Mouse (Mus musculus) heart, embryonic 16.5 days (tissue): ENCODE measurements at regions not wholly inside any gene's neighbourhood (a gene's known extent, or its start where the extent isn't known, plus 50 kb on each side); places are given as distances from the start of the nearest gene placed in this dataset.

Experiments
- ATAC-seq: fragments of 200-750 bp; cut with Nextera tagmentation; replicated peaks from 2 replicates; pipeline ENCODE4 v1.8.0; 2017; ENCODE audit warnings: moderate number of reproducible peaks; ENCODE audit not compliant: insufficient read depth, low FRiP score; ENCODE audit errors: extremely low read depth
- H3K27ac ChIP-seq: fragments of 300-500 bp; sonication (generic); 2 replicates; pipeline ENCODE4 v1.5.1; 2014; ENCODE audit warnings: mild to moderate bottlenecking, low read length, control low read depth, moderate library complexity
- H3K27me3 ChIP-seq: fragments of 300-500 bp; sonication (generic); 2 replicates; pipeline ENCODE4 v1.6.1; 2014; ENCODE audit warnings: low read length, mixed read lengths; ENCODE audit not compliant: control insufficient read depth, insufficient read depth
- H3K36me3 ChIP-seq: fragments of 300-500 bp; sonication (generic); 2 replicates; pipeline ENCODE4 v1.6.1; 2014; ENCODE audit not compliant: control insufficient read depth, insufficient read depth
- H3K4me1 ChIP-seq: fragments of 300-500 bp; sonication (generic); 2 replicates; pipeline ENCODE4 v1.6.1; 2014; ENCODE audit warnings: low read length, mixed read lengths; ENCODE audit not compliant: control insufficient read depth, insufficient read depth
- H3K4me2 ChIP-seq: fragments of 300-500 bp; sonication (generic); 2 replicates; pipeline ENCODE4 v1.6.1; 2014; ENCODE audit warnings: low read depth, mild to moderate bottlenecking, control low read depth, low read length
- H3K4me3 ChIP-seq: fragments of 300-500 bp; sonication (generic); 2 replicates; pipeline ENCODE4 v1.5.1; 2014; ENCODE audit warnings: mild to moderate bottlenecking, control low read depth, low read length
- H3K9ac ChIP-seq: fragments of 300-500 bp; sonication (generic); 2 replicates; pipeline ENCODE4 v1.6.1; 2014; ENCODE audit warnings: low read length, control low read depth
- H3K9me3 ChIP-seq: fragments of 300-500 bp; sonication (generic); replicated peaks from 2 replicates; pipeline ENCODE4 v1.6.1; 2016; ENCODE audit warnings: low read length; ENCODE audit not compliant: control insufficient read depth
- WGBS: fragments of 180-500 bp; shearing (Covaris S2); extraction: QIAGEN DNeasy Blood & Tissue Kit; methylation state at CpG from one replicate; pipeline ENCODE4 v1.1.7; 2014; 5-methylcytosine and 5-hydroxymethylcytosine counted together

- WGBS: 81% methylated on average over 3 of the region's 3 CpGs
- no peaks in the 10 kb centered on the region for H3K9me3 ChIP-seq
- no peak overlapping the region for H3K4me3 ChIP-seq
- H3K27ac ChIP-seq: no peak overlapping the region
- no peaks in the 10 kb centered on the region for H3K4me1 ChIP-seq
- ATAC-seq: no peak
- H3K27me3 ChIP-seq: no peaks in the 10 kb centered on the region
- H3K36me3 ChIP-seq: no peaks in the 10 kb centered on the region
- H3K9ac ChIP-seq: no peak overlapping the region
- H3K4me2 ChIP-seq: no peak overlapping the region
These were observed 259.5 kb downstream of the Abcc12 start for GRCm38 (mm10) chr8:86320938-86321337.

GRCm38 (mm10) chr8:86318531-86318930, 262.0 kb downstream of the Abcc12 start:
- Histone ChIP-seq H3K27me3 (no peaks in the 10 kb centered on the region), H3K36me3 (no peaks in the 10 kb centered on the region), H3K4me3 (no peak overlapping the region), H3K4me1 (no peaks in the 10 kb centered on the region), H3K4me2 (no peak overlapping the region), H3K9me3 (no peaks in the 10 kb centered on the region), H3K27ac (no peak overlapping the region), H3K9ac (no peak overlapping the region)
- no peak for ATAC-seq
- 66% methylated on average over 3 of the region's 3 CpGs for WGBS

GRCm38 (mm10) chr8:86316236-86316635, 264.2 kb downstream of the Abcc12 start:
- Histone ChIP-seq H3K9ac (no peak overlapping the region), H3K27ac (no peak overlapping the region), H3K4me2 (no peak overlapping the region), H3K4me1 (no peaks in the 10 kb centered on the region), H3K9me3 (no peaks in the 10 kb centered on the region), H3K4me3 (no peak overlapping the region), H3K27me3 (no peaks in the 10 kb centered on the region), H3K36me3 (no peaks in the 10 kb centered on the region)
- no peak for ATAC-seq
- WGBS: 58% methylated on average over 7 of the region's 7 CpGs

GRCm38 (mm10) chr8:86309460-86309859, 271.0 kb downstream of the Abcc12 start:
- no peaks in the 10 kb centered on the region for H3K27me3 ChIP-seq
- no peaks in the 10 kb centered on the region for H3K4me1 ChIP-seq
- H3K9ac ChIP-seq: no peak overlapping the region
- no peak for ATAC-seq
- H3K27ac ChIP-seq: no peak overlapping the region
- H3K4me2 ChIP-seq: no peak overlapping the region
- no peaks in the 10 kb centered on the region for H3K9me3 ChIP-seq
- no peak overlapping the region for H3K4me3 ChIP-seq
- H3K36me3 ChIP-seq: no peaks in the 10 kb centered on the region
- WGBS: 57% methylated on average over 2 of the region's 2 CpGs

GRCm38 (mm10) chr8:86307339-86307738, 273.1 kb downstream of the Abcc12 start:
- H3K4me3 ChIP-seq: no peak overlapping the region

GRCm38 (mm10) chr8:86301885-86302509, 278.5 kb downstream of the Abcc12 start:
- no peak overlapping the region for H3K27ac ChIP-seq
- H3K4me2 ChIP-seq: no peak overlapping the region
- no peaks in the 10 kb centered on the region for H3K36me3 ChIP-seq
- no peaks in the 10 kb centered on the region for H3K9me3 ChIP-seq
- WGBS: 57% methylated on average over 4 of the region's 4 CpGs
- no peaks in the 10 kb centered on the region for H3K4me1 ChIP-seq
- H3K27me3 ChIP-seq: no peaks in the 10 kb centered on the region
- ATAC-seq: no peak
- H3K9ac ChIP-seq: no peak overlapping the region
- H3K4me3 ChIP-seq: no peak overlapping the region

More at GRCm38 (mm10) chr8:86307339-86307738, 273.1 kb downstream of the Abcc12 start:
- H3K36me3 ChIP-seq: no peaks in the 10 kb centered on the region
- no peak overlapping the region for H3K4me2 ChIP-seq
- no peak for ATAC-seq
- H3K27ac ChIP-seq: no peak overlapping the region
- H3K4me1 ChIP-seq: no peaks in the 10 kb centered on the region
- H3K27me3 ChIP-seq: no peaks in the 10 kb centered on the region
- 80% methylated on average over 3 of the region's 3 CpGs for WGBS
- no peaks in the 10 kb centered on the region for H3K9me3 ChIP-seq
- no peak overlapping the region for H3K9ac ChIP-seq

- Histone ChIP-seq H3K9me3 (peaks cover 4% of the 10 kb centered on the region; the same call in 1 of the 2 replicates), H3K4me1 (peaks cover 6% of the 10 kb centered on the region; the same call in 1 of the 2 replicates), H3K36me3 (no peaks in the 10 kb centered on the region), H3K27ac (no peak overlapping the region), H3K9ac (no peak overlapping the region), H3K4me2 (no peak overlapping the region), H3K4me3 (no peak overlapping the region), H3K27me3 (no peaks in the 10 kb centered on the region)
- ATAC-seq: no peak
- 34% methylated on average over 3 of the region's 3 CpGs for WGBS
These were observed 291.6 kb downstream of the Abcc12 start for GRCm38 (mm10) chr8:86288713-86289384.

GRCm38 (mm10) chr8:86282922-86283321, 297.6 kb downstream of the Abcc12 start:
- Histone ChIP-seq H3K9me3 (peaks cover 4% of the 10 kb centered on the region; the same call in 1 of the 2 replicates), H3K27me3 (no peaks in the 10 kb centered on the region), H3K36me3 (no peaks in the 10 kb centered on the region), H3K4me1 (no peaks in the 10 kb centered on the region), H3K4me3 (no peak overlapping the region), H3K27ac (no peak overlapping the region), H3K4me2 (no peak overlapping the region), H3K9ac (no peak overlapping the region)
- ATAC-seq: no peak
- WGBS: 33% methylated on average over 7 of the region's 7 CpGs

- Histone ChIP-seq H3K36me3 (no peaks in the 10 kb centered on the region), H3K9me3 (peaks cover 4% of the 10 kb centered on the region; the same call in 1 of the 2 replicates), H3K4me1 (no peaks in the 10 kb centered on the region), H3K27ac (no peak overlapping the region), H3K27me3 (no peaks in the 10 kb centered on the region), H3K9ac (no peak overlapping the region), H3K4me2 (no peak overlapping the region), H3K4me3 (no peak overlapping the region)
- 77% methylated on average over 18 of the region's 18 CpGs for WGBS
- no peak for ATAC-seq
These were observed 300.3 kb downstream of the Abcc12 start for GRCm38 (mm10) chr8:86280093-86280721.
